Comparison of ENCODE assay signal across 8 mouse cellular contexts in genomic region chr6:124930754-124931524, GRCm38 (mm10). TPM values are rescaled to one million over a fixed set of nuclear protein-coding genes. Genes with fewer than 3 reads are reported as not detected.
DNase-seq lines count a peak whose midpoint lies in the region; ATAC-seq and TF ChIP-seq lines count a peak whose summit lies in the region.

TSS of gene Mlf2 (plus strand) at chr6:124931386.

- peak; percentile 77 for TF ChIP-seq POLR2A in lung, adult 2 months (IDR thresholded peaks at IDR 0.05; ENCODE audit: borderline replicate concordance, extremely low read depth, low read depth, low read length)

- no peaks in the 10 kb centered on the region for H3K27me3 ChIP-seq in forebrain, embryonic 15.5 days

- peak within 1 kb of the TSS; percentile 76 for H3K4me2 ChIP-seq in forebrain, embryonic 15.5 days (replicated peaks)

- intact Hi-C loops in heart, postnatal 25 days (cut with DNase I), result loop anchor here (1.0 kb wide), 2 partner anchors 14 to 28 kb away; no protein-coding TSS in a partner anchor

- TF ChIP-seq CTCF in lung, adult 2 months (IDR thresholded peaks at IDR 0.05; ENCODE audit: insufficient read depth, low read length), result peak; percentile 87

- peak within 1 kb of the TSS; percentile 94 for H3K4me3 ChIP-seq in forebrain, embryonic 15.5 days
- peak within 1 kb of the TSS; percentile 84 for H3K4me3 ChIP-seq in lung, adult 2 months (replicated peaks; ENCODE audit: extremely low read depth, low read depth, low read length)

- H3K4me1 ChIP-seq in forebrain, embryonic 15.5 days, result peaks cover 20% of the 10 kb centered on the region
- H3K4me1 ChIP-seq in lung, adult 2 months (ENCODE audit: control insufficient read depth, insufficient read depth, low read length), result peaks cover 7% of the 10 kb centered on the region

- ATAC-seq in forebrain, embryonic 15.5 days (replicated peaks), result peak; percentile 95
- ATAC-seq in neutrophil, adult 5-6 weeks (ENCODE audit: extremely low read depth, insufficient number of reproducible peaks, low FRiP score, poor library complexity, severe bottlenecking), result peak; percentile 78

- WGBS in forebrain, embryonic 15.5 days, result under 1% methylated on average over 59 of the region's 64 CpGs
- under 1% methylated on average over 51 of the region's 64 CpGs for WGBS in lung, adult 2 months

- no peaks in the 10 kb centered on the region for H3K9me3 ChIP-seq in forebrain, embryonic 15.5 days

- peak; percentile 99 for DNase-seq in ES-CJ7 (ENCODE audit: low read depth, low spot score)
- DNase-seq in cerebellum, adult 11 months, result peak; percentile 99
- peak; percentile 96 for DNase-seq in heart, postnatal 25 days (ENCODE audit: low spot score)
- peak; percentile 96 to 99 for DNase-seq in layer of hippocampus, adult 18-20 months (ENCODE audit: low spot score in 2 of 2)
- peak; percentile 99 for DNase-seq in lung, adult 2 months
- peak; percentile 96 to 98 for DNase-seq in thymus, adult 18-20 months

- H3K9ac ChIP-seq in forebrain, embryonic 15.5 days (replicated peaks), result peak within 1 kb of the TSS; percentile 99

- H3K27ac ChIP-seq in forebrain, embryonic 15.5 days (replicated peaks), result peak within 1 kb of the TSS; percentile 96

- H3K36me3 ChIP-seq in forebrain, embryonic 15.5 days, result peaks cover 27% of the 10 kb centered on the region

RNA-seq across cellular contexts. Expression of gene Mlf2, which starts in this region (rescaled TPM):
- polyA plus RNA-seq in forebrain, embryonic 15.5 days (2015; fragmentation: Nextera tagmentation; extraction: Ambion mirVana), result 507 and 513 TPM in 2 replicates
- total RNA-seq in heart, postnatal 25 days (2021), result 100 to 1,000 TPM; 205 to 207 TPM
- 100 to 1,000 TPM; 631 to 670 TPM for total RNA-seq in layer of hippocampus, adult 18-20 months (2021)
- 313 and 336 TPM in 2 replicates for polyA plus RNA-seq in lung, adult 2 months (2012; rRNA removed)
- total RNA-seq in neutrophil, adult 5-6 weeks (2017), result 56.3 and 57.7 TPM in 2 replicates

Comparison
In these comparisons a context has a peak if more than half of its experiments do, and no peak if none do; other contexts are left out.
1. Peak in every context shown above with its lines: DNase-seq, ATAC-seq, H3K4me3 ChIP-seq and H3K27ac ChIP-seq.